Mouse (Mus musculus) CD4-positive naive resting alpha-beta T cell, adult 76 days (primary cell): ENCODE measurements around the gene Gm813. TPM values are rescaled to one million over a fixed set of nuclear protein-coding genes. Genes with fewer than 3 reads are reported as not detected.

ENCODE experiments used
- total RNA-seq: library from RNA; stranded (reverse); gene quantifications from one replicate; pipeline ENCODE4 v1.2.4, GENCODE M21; 2023

Gene Gm813
- total RNA-seq, result not detected

GRCm38 (mm10) chr16:58616878-58617277, at the start of gene Gm813:
TSS of gene Gm813 (minus strand) at chr16:58616978.

GRCm38 (mm10) chr16:58638689-58639175, 22.0 kb upstream of the Gm813 start, which contains the start of gene E330017A01Rik:
TSS of gene E330017A01Rik (minus strand) at chr16:58638739.

Other genes starting within 250 kb of the Gm813 start
- gene Dcbld2, start 208.5 kb downstream of the Gm813 start, total RNA-seq, result 0.56 TPM
- gene St3gal6, start 92.7 kb downstream of the Gm813 start, total RNA-seq, result 35.7 TPM
- not detected for gene E330017A01Rik, start 21.8 kb upstream of the Gm813 start, total RNA-seq
- 12.8 TPM for gene Cpox, start 53.3 kb upstream of the Gm813 start, total RNA-seq
- not detected for gene Gpr15, start 102.1 kb upstream of the Gm813 start, total RNA-seq
- gene Cldnd1, start 110.9 kb upstream of the Gm813 start, total RNA-seq, result 44.7 TPM
- not detected for gene Olfr172, start 146.2 kb upstream of the Gm813 start, total RNA-seq
- not detected for gene Olfr173, start 183.3 kb upstream of the Gm813 start, total RNA-seq
- not detected for gene Olfr175-ps1, start 209.8 kb upstream of the Gm813 start, total RNA-seq